Mouse (Mus musculus): ENCODE data around the gene Etl4. TPM values are rescaled to one million over a fixed set of nuclear protein-coding genes. Genes with fewer than 3 reads are reported as not detected.

Etl4 gene
- total and polyA plus RNA-seq, 2 experiments from 2014 or later = 7.6 to 20.6 TPM

DNA sequence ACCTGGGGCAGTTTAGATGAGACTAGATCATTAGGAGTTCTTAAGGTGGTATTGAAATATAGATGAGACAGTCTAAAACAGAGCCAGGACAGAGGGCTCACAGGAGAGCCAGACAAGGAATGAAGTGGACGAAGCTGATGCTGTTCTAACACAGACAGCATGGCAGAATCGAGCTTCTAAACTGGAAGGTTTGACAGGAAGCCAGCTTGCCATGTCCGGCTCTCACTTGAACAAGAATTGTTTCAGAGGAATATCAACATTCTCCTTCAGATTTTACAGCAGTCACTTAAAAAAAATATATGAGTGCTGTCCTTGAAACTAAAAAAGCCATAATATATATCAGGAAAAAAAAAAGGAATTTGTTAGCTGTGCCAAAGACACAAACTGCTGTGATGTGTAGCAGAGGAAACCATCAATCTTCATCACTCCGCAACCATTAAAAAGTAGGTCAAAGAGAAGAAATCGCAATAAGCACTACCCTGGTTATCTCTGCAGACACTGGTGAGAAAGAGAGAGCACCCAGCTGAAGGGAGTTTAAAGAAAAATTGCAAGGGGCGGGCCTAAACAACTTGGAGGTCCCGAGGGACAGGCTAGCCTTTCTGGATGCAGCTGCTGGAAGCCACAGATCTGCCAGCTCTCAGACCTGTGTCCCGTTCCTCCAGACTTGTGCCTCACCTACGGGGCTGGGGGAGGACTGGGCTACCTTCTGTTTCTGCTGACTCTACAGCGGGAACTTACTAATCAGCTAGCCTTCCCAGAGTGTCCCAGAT, 534.3 kb downstream of the Etl4 start:
- H3K36me3 ChIP-seq (replicated peaks; ENCODE audit: control insufficient read depth, insufficient read depth, low read length) = no peaks in the 10 kb centered on the region
- no peak overlapping the region for H3K9ac ChIP-seq (replicated peaks; ENCODE audit: low read depth, low read length)
- DNase-seq (ENCODE audit: low spot score) = peak; percentile 19
- WGBS = 44% methylated on average over 10 of the region's 10 CpGs
- ATAC-seq (ENCODE audit: insufficient read depth, low read depth) = no peak
- no peaks in the 10 kb centered on the region for H3K9me3 ChIP-seq (replicated peaks; ENCODE audit: control insufficient read depth, low read length)
- H3K4me1 ChIP-seq (ENCODE audit: control insufficient read depth, insufficient read depth) = peaks cover 22% of the 10 kb centered on the region
- peak overlapping the region; percentile 59 for H3K27ac ChIP-seq (ENCODE audit: low read depth)
- H3K27me3 ChIP-seq (ENCODE audit: control insufficient read depth, insufficient read depth, low read length) = no peaks in the 10 kb centered on the region
- no peak overlapping the region for H3K4me2 ChIP-seq (ENCODE audit: low read depth, low read length)
- no peak for TF ChIP-seq EP300 (IDR thresholded peaks at IDR 0.05; ENCODE audit: low read depth)
- no peak for TF ChIP-seq CTCF (IDR thresholded peaks at IDR 0.05; ENCODE audit: low read depth)
- H3K4me3 ChIP-seq (ENCODE audit: low read depth, low read length) = no peak overlapping the region

DNA sequence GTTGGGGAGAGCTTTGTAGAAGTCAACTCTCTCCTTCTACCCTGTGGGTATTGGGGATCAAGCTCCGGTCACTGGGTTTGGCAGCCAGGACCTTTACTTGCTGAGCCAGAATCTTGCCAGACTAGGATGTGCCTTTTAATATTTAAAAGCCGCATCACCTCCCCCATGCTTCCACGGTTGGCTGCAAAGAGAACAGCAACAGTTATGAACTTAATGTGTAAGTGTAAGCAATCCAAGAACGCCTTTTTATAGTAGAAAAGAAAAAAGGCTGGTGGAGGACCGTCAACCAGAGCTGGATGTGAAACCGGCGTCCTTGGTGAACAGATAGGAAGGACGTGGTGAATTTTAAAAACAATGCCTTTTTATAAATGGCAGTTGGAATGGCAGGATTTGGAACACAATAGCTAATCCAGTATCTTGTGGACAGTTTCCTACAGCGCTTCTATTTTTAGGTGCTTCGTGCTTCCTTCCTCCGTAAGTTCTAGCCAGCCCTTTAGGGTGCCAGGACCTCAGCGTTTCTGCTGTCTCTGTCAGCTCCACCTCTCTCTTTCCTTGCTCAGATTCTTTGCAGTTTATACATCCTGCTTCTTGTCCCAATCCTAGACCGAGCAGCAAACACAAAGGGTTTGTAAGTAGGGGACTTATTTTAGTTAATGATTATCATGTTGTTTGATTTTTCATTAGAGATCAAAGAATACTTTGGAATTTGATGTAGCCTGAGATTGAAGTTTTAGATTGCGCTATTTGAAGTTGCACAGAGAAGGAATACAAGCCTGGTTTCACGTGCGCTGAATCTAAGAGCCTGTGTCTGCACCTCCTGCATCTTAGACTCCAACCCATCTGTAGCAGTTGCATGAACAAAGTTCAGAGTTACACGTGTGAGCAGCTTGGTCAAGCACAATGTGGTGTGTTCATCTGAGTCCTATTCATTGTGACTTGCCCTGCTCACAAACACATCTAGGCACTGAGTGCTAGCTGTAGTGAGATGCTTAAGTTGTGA, 535.9 kb downstream of the Etl4 start:
- Histone ChIP-seq H3K4me3 (ENCODE audit: low read depth, low read length) (no peak overlapping the region), H3K27ac (ENCODE audit: low read depth) (peak overlapping the region; percentile 60), H3K4me1 (ENCODE audit: control insufficient read depth, insufficient read depth) (peaks cover 22% of the 10 kb centered on the region), H3K27me3 (ENCODE audit: control insufficient read depth, insufficient read depth, low read length) (no peaks in the 10 kb centered on the region), H3K9me3 (replicated peaks; ENCODE audit: control insufficient read depth, low read length) (no peaks in the 10 kb centered on the region), H3K4me2 (ENCODE audit: low read depth, low read length) (peak overlapping the region; percentile 2; the same call in 1 of the 2 replicates), H3K36me3 (replicated peaks; ENCODE audit: control insufficient read depth, insufficient read depth, low read length) (no peaks in the 10 kb centered on the region), H3K9ac (replicated peaks; ENCODE audit: low read depth, low read length) (no peak overlapping the region)
- DNase-seq (ENCODE audit: low spot score) (peak; percentile 32), ATAC-seq (ENCODE audit: insufficient read depth, low read depth) (peak; percentile 60; the same call in 1 of the 2 replicates)
- 32% methylated on average over 17 of the region's 17 CpGs for WGBS
- TF ChIP-seq CTCF (IDR thresholded peaks at IDR 0.05; ENCODE audit: low read depth) (no peak), EP300 (IDR thresholded peaks at IDR 0.05; ENCODE audit: low read depth) (peak; percentile 65)

DNA sequence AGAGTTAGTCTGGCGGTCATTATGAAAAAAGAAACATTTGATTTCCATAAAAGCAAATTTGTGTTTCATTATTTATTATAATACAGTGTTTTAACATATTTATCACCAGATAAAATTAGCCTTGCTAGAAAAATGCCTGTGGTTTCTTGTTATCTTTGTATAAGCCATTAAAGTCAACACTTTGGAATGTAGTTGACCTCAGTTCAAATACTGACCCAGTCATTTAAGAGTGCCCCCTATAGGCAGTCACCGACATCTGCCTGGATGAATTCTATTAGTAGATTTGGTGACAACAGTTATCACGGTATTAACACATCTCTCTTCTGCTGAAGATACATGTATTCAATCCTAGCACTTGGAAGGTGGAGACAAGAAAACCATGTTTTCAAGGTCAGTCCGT, 536.6 kb downstream of the Etl4 start:
- WGBS = 32% methylated on average over 4 of the region's 4 CpGs
- DNase-seq (ENCODE audit: low spot score) (no peak), ATAC-seq (ENCODE audit: insufficient read depth, low read depth) (no peak)
- no peaks in the 10 kb centered on the region for H3K36me3 ChIP-seq (replicated peaks; ENCODE audit: control insufficient read depth, insufficient read depth, low read length)
- no peaks in the 10 kb centered on the region for H3K27me3 ChIP-seq (ENCODE audit: control insufficient read depth, insufficient read depth, low read length)
- H3K4me1 ChIP-seq (ENCODE audit: control insufficient read depth, insufficient read depth) = peaks cover 22% of the 10 kb centered on the region
- H3K4me3 ChIP-seq (ENCODE audit: low read depth, low read length) = no peak overlapping the region
- TF ChIP-seq EP300 (IDR thresholded peaks at IDR 0.05; ENCODE audit: low read depth) = no peak
- TF ChIP-seq CTCF (IDR thresholded peaks at IDR 0.05; ENCODE audit: low read depth) = peak; percentile 28; the same call in 1 of the 2 replicates
- H3K9ac ChIP-seq (replicated peaks; ENCODE audit: low read depth, low read length) = no peak overlapping the region
- H3K4me2 ChIP-seq (ENCODE audit: low read depth, low read length) = no peak overlapping the region
- no peak overlapping the region; the same call in 1 of the 2 replicates for H3K27ac ChIP-seq (ENCODE audit: low read depth)
- H3K9me3 ChIP-seq (replicated peaks; ENCODE audit: control insufficient read depth, low read length) = no peaks in the 10 kb centered on the region

DNA sequence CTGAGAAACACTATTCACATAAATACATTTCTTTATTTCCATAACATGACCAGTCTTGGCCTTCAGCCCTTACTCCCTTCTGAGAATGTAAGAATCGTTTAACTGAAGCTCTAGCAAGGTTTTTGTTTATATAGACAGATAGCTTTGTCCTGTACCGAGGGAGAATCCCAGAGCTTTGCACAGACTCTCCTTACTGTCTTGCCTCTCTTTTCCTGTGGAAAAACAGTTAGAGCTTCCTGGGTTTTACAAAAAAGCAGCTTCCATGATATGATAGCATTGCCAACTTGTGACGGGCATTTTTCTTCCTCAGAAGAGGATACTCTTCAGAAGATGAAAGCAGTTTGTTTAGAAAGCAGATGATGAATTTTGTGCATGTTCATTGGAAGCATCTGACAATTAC, 541.4 kb downstream of the Etl4 start:
- Histone ChIP-seq H3K4me1 (ENCODE audit: control insufficient read depth, insufficient read depth) (peaks cover 10% of the 10 kb centered on the region), H3K27ac (ENCODE audit: low read depth) (no peak overlapping the region), H3K9me3 (replicated peaks; ENCODE audit: control insufficient read depth, low read length) (no peaks in the 10 kb centered on the region), H3K4me3 (ENCODE audit: low read depth, low read length) (no peak overlapping the region), H3K4me2 (ENCODE audit: low read depth, low read length) (no peak overlapping the region), H3K9ac (replicated peaks; ENCODE audit: low read depth, low read length) (no peak overlapping the region), H3K27me3 (ENCODE audit: control insufficient read depth, insufficient read depth, low read length) (no peaks in the 10 kb centered on the region), H3K36me3 (replicated peaks; ENCODE audit: control insufficient read depth, insufficient read depth, low read length) (no peaks in the 10 kb centered on the region)
- 39% methylated on average over 3 of the region's 3 CpGs for WGBS
- ATAC-seq (ENCODE audit: insufficient read depth, low read depth) (no peak), DNase-seq (ENCODE audit: low spot score) (no peak)
- TF ChIP-seq EP300 (IDR thresholded peaks at IDR 0.05; ENCODE audit: low read depth) (no peak), CTCF (IDR thresholded peaks at IDR 0.05; ENCODE audit: low read depth) (no peak)

DNA sequence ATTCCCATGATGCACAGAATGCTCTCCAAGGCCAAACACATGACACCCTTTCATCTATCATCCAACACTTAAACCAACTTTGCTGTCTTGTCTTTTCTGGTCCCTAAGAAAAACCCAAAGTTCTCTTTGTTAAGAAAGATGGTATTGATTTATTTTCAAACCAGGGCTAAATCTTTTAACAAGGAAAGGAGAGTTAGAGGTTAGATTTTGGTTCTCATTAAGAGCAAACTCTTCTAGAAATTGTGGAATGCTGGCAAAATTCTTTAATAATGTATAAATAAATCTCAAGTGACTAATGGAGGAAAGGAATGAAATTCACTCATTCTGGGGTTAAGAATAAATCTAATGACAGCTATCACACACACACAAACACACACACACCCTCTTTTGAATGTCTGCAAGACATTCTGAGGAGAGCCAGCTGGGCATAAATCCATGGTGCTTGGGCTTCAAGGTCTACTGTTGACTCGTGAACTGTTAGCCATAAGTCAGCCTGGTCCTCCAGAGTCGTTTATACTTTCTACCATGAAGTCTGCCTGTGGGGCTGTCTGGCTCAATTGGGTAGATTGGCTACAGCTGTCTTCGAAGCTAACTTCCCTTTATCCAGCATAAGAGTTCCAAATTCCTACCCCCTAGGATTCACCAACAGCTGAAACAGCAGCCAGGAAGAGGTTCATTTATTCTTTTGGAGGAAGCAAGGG, 544.1 kb downstream of the Etl4 start:
- ATAC-seq (ENCODE audit: insufficient read depth, low read depth) (no peak), DNase-seq (ENCODE audit: low spot score) (no peak)
- Histone ChIP-seq H3K36me3 (replicated peaks; ENCODE audit: control insufficient read depth, insufficient read depth, low read length) (no peaks in the 10 kb centered on the region), H3K4me2 (ENCODE audit: low read depth, low read length) (no peak overlapping the region), H3K4me3 (ENCODE audit: low read depth, low read length) (no peak overlapping the region), H3K9me3 (replicated peaks; ENCODE audit: control insufficient read depth, low read length) (no peaks in the 10 kb centered on the region), H3K4me1 (ENCODE audit: control insufficient read depth, insufficient read depth) (no peaks in the 10 kb centered on the region; the same call in 1 of the 2 replicates), H3K27me3 (ENCODE audit: control insufficient read depth, insufficient read depth, low read length) (no peaks in the 10 kb centered on the region), H3K9ac (replicated peaks; ENCODE audit: low read depth, low read length) (no peak overlapping the region), H3K27ac (ENCODE audit: low read depth) (no peak overlapping the region)
- WGBS = 57% methylated on average over 3 of the region's 3 CpGs
- no peak for TF ChIP-seq CTCF (IDR thresholded peaks at IDR 0.05; ENCODE audit: low read depth)
- TF ChIP-seq EP300 (IDR thresholded peaks at IDR 0.05; ENCODE audit: low read depth) = no peak

All from heart, postnatal 0 days (tissue).